Mouse (Mus musculus): ENCODE data around the gene Pilrb2.

GRCm38 (mm10) chr5:137830238-137830637 lies 41.4 kb downstream of the Pilrb2 start:
- TF ChIP-seq POLR2A (IDR thresholded peaks at IDR 0.05; ENCODE audit: insufficient read depth, low read depth, low read length) (no peak), CTCF (IDR thresholded peaks at IDR 0.05) (no peak), EP300 (IDR thresholded peaks at IDR 0.05; ENCODE audit: insufficient read depth, low read depth, low read length) (no peak)

Measured in heart, adult 2 months (tissue).